Mouse (Mus musculus) brain, embryonic 14.5 days (tissue): ENCODE measurements around the gene Siah1b. TPM values are rescaled to one million over a fixed set of nuclear protein-coding genes. Genes with fewer than 3 reads are reported as not detected.

Experiments
- DNase-seq: peaks from one replicate; pipeline ENCODE4 v3.0.0-alpha.2; 2011; ENCODE audit warnings: low read depth
- CTCF ChIP-seq: fragments of 200-500 bp; IDR thresholded peaks from 2 replicates; pipeline ENCODE4 v1.5.1; 2012; ENCODE audit warnings: inconsistent platforms, mild to moderate bottlenecking, moderate library complexity, borderline replicate concordance; ENCODE audit not compliant: insufficient read depth, insufficient read length; ENCODE audit errors: extremely low read depth
- POLR2A ChIP-seq: fragments of 200-500 bp; IDR thresholded peaks from 2 replicates; pipeline ENCODE4 v1.6.1; 2012; ENCODE audit warnings: mild to moderate bottlenecking, inconsistent platforms, borderline replicate concordance; ENCODE audit not compliant: poor library complexity, insufficient read depth, insufficient read length, severe bottlenecking; ENCODE audit errors: extremely low read depth
- polyA plus RNA-seq: library from polyadenylated mRNA; depleted of rRNA; stranded (reverse); fragments of >200 nt; gene quantifications from 2 replicates; pipeline ENCODE4 v1.2.3, GENCODE M21; 2012; rRNA removed

Siah1b gene
- polyA plus RNA-seq, 1 experiment = 21.5 TPM

DNA sequence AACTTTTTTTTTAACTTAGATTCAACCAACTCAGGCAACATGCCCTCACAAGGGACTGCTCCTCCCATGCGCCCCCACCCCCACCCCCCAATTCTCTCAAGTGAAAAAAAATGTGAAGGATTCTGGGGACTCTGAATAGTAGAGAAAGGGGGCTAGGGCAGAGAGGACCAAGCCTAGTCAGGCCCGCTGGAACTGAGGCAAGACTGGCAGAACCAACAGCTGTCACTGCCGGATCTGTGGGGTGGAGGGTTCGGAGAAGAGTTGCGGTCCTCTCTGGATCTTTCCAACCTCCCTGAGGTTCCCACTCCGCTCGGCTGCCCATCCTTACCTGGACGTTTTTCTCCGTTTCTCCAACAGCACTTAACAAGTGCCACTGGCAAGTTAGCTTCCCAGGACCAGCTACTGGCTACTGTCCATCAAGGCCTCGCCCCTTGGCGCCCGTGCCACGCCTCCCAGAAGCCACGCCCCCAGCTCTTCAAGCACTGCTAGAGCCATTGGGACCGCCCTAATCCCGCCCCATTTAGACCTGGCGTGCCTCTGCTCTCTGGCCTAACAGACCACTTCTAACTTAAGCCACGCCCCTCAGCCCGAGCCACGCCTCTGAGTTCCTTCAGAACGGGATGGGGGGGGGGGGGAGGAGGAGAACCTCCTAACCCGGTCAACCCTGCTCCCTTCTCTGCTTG lies 48.5 kb downstream of the Siah1b start, which contains the start of gene Car5b:
Gene Car5b (minus strand): TSS at position 391 of the 683 bp plus-strand sequence.
- DNase-seq = peak; percentile 88

More for the DNA sequence above, 48.5 kb downstream of the Siah1b start, which contains the start of gene Car5b:
- TF ChIP-seq POLR2A (no peak), CTCF (no peak)

Other genes with a start within 250 kb of the Siah1b start
- gene Ap1s2, start 167.5 kb downstream of the Siah1b start, polyA plus RNA-seq = 39.7 and 47.6 TPM in 2 replicates
- 20.3 and 27.6 TPM in 2 replicates for gene Zrsr2, start 117.8 kb downstream of the Siah1b start, polyA plus RNA-seq
- gene Car5b, start 48.5 kb downstream of the Siah1b start, polyA plus RNA-seq = 0.33 and 0.81 TPM in 2 replicates
- gene Cltrn, start 12.3 kb upstream of the Siah1b start, polyA plus RNA-seq = 0.05 and 0.15 TPM in 2 replicates
- gene Ace2, start 62.8 kb upstream of the Siah1b start, polyA plus RNA-seq = 0.19 and 0.26 TPM in 2 replicates
- 0.19 and 0.45 TPM in 2 replicates for gene Bmx, start 181.7 kb upstream of the Siah1b start, polyA plus RNA-seq
- gene Pir, start 192.9 kb upstream of the Siah1b start, polyA plus RNA-seq = 1.0 and 1.7 TPM in 2 replicates